Mouse (Mus musculus): ENCODE measurements around the gene Tspan5. TPM values are rescaled to one million over a fixed set of nuclear protein-coding genes. Genes with fewer than 3 reads are reported as not detected.

Tspan5 gene
- total and polyA plus RNA-seq, 3 experiments: 32.3 to 67.5 (median 47.3) TPM

- DNase-seq: no peak
Measured at GRCm38 (mm10) chr3:138876931-138877361, 135.0 kb downstream of the Tspan5 start.

DNA sequence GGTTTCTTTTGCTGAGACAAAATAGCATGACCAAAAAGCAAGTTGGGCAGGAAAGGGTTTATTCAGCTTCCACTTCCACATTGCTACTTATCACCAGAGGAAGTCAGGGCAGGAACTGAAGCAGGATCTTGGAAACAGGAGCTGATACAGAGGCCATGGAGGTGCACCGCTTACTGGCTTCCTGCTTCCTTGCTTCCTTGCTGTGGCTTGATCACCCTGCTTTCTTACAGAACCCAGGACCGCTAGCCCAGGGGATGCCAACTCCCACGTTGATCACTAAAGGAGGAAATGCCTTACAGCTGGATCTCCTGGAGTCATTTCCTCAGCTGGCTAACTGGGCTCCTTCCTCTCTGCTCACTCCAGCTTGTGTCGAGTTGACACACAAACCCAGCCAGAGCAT, 135.7 kb downstream of the Tspan5 start:
- no peak for DNase-seq

DNA sequence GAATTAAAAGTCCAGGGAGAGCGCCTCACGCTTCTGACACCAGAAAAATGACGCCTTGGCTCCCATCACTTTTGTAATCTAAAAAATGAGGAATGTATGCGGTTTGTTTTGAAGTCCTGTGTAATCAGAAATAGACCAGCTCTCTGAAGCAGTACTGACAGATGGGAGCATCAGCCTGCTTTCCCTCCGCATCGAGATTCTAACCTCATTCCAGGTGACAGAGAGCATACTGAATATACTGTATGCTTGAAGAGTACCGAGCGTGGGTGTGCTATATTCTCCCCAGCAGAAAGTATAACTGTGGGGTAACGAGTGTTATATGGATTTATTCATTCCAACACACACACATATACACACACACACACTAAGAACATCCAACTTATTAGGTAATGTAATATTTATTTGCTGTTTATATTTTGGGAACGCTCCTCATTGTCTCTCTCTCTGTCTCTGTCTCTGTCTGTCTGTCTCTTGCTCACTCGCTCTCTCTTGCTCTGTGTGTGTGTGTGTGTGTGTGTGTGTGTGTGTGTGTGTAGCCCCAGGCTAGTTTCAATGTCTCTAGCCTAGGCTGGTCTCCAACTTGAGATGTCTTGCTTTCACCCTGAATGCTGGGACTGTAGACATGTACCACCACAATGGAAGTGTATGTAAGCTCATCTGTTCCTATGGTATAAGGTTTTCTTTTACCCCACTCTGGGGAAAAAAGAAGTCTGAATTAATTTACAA, 139.2 kb downstream of the Tspan5 start:
- DNase-seq: no peak

DNA sequence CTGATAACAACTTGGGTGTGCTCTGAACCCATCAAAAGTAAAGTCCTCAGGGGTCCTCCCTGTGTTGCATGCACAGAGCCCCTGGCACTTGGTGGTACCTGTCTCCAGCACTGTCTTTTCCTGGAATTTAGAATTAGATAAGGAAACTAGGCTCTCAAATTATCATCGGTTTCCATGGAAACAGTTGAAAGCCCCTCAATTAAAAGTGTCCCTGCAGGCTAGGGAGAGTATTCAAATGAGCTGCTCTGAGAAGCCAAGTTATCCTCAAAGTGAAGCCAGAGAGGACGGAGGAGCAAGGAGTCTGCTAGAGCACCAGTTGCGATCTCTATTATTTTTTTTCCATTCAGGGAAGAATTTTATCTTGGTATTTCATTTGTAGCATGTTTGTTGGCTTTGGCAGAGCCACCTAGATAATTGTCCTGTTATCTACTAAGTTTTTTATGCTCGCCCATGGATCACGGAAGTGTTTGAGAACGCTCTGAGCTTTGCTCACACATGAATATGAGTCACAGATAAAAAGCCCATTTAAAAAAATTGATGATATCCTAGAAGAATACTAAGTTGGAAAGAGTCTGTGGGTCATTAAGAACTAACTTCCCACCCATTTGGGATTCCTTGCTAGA, 139.8 kb downstream of the Tspan5 start:
- DNase-seq: no peak

- no peak for DNase-seq
Measured at GRCm38 (mm10) chr3:138886121-138886520, 144.1 kb downstream of the Tspan5 start.

DNA sequence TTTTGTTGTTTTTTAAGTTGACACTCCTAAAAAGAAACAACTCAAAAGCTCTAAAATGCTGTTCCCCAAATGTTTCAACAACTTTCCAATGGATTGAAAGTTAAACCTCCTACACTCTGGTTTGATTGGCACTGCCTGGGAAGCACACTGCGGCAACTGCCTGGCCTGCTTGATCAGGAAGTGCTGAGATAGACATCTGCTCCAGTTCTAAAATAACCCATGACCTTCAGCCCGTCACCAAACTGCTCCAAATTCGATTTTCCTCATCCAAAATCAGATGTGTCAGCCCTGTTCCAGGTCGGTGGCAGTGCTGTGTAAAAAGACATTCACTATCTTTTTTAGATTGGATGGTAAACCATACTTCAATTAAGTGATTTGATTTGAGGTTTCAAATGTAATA, 147.2 kb downstream of the Tspan5 start:
- peak; percentile 48 for DNase-seq

GRCm38 (mm10) chr3:138889769-138890295, 147.8 kb downstream of the Tspan5 start:
- DNase-seq: no peak

DNA sequence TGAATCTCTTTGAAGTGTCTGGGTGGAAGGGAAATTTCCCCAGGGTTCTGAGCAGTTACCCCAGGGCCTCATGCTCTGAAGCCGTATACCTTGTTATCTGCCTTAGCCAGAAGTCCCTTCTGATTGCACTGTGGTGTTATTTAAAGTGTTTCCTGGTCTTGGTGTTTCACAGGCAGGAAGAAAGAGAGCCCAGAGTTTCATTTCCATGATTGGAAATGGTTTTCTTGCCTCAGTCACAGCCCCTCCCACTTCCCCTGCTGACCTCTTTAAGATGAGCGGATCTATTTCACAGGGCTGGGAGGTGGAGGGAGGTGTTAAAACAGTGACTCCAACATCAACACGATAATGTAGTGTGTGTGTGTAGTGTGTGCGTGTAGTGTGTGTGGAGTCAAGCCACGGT, 151.5 kb downstream of the Tspan5 start:
- no peak for DNase-seq

GRCm38 (mm10) chr3:138897500-138897899, 155.5 kb downstream of the Tspan5 start:
- no peak for DNase-seq

DNA sequence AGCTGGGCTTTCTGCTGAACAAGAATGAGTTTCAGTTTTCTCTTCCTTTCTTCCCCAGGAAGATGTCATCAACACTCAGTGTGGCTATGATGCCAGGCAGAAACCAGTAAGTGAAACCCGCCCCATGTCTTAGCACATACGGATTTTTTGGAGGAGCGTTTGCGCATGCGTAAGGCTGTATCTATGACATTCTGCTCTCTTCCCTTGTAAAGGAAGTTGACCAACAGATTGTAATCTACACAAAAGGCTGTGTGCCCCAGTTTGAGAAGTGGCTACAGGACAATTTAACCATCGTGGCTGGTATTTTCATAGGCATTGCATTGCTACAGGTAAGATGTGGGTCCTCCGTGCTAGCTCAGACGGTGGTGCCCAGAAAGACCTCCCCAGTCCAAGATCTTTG, 156.1 kb downstream of the Tspan5 start:
- no peak for DNase-seq

GRCm38 (mm10) chr3:138900571-138901141, 158.7 kb downstream of the Tspan5 start:
- DNase-seq: peak; percentile 84

GRCm38 (mm10) chr3:138905678-138906077, 163.7 kb downstream of the Tspan5 start:
- peak; percentile 19 for DNase-seq

GRCm38 (mm10) chr3:138906112-138906880, 164.3 kb downstream of the Tspan5 start:
- DNase-seq: peak; percentile 67

DNA sequence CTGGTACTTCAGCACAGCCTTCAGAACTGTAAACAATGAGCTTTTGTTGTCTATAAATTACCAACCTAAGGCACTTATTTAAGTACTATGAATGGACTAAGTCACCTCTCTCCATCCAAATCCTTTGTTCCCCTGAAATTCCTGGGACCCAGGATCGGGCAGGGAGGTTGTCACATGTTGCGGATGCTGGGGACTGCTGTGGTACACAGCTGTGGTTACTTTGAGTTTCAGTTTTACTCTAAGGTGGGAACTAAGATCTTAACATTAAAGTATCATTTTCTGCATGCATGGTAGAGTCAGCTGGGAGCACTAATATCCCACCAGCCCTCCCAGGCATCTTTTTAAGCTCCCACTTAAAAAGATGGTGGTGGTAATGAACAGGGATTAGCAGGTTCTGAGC, 167.3 kb downstream of the Tspan5 start:
- no peak for DNase-seq

- DNase-seq: no peak
Measured at GRCm38 (mm10) chr3:138912504-138912903, 170.5 kb downstream of the Tspan5 start.

DNA sequence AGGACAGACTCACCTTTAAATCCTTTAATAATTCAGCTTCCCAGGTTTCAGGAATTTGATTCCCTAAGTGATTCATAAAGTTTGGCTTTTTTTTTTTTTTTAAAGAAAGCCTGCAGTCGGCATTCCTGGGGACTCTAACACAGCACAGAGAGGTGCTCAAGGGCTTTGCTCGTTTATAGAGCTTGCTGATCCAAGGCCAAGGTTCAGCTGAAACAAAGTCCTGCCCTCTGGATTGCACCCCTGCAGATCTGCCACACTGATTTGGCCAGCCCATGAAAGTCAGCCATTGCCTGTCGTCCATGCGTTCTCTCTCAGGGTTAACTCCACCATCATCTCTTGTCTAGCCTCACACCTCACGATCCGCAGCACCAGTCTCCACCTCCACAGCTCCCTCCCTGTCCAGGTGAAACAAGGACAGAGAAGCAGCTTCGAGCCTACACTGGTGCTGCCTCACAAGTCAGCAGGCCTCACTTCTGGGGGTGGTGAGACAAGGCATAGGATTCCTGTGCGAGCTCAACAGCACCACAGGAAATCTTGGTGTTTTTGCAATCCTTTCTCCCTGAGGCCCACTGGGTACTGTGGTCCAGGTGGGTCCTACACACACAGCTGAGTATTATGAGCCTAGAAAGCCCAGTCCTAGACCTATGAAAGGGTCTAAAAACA, 172.8 kb downstream of the Tspan5 start:
- DNase-seq: peak; percentile 26

- no peak for DNase-seq
Measured at GRCm38 (mm10) chr3:138916591-138916990, 174.6 kb downstream of the Tspan5 start.

GRCm38 (mm10) chr3:138917016-138917415, 175.0 kb downstream of the Tspan5 start:
- DNase-seq: peak; percentile 19

DNA sequence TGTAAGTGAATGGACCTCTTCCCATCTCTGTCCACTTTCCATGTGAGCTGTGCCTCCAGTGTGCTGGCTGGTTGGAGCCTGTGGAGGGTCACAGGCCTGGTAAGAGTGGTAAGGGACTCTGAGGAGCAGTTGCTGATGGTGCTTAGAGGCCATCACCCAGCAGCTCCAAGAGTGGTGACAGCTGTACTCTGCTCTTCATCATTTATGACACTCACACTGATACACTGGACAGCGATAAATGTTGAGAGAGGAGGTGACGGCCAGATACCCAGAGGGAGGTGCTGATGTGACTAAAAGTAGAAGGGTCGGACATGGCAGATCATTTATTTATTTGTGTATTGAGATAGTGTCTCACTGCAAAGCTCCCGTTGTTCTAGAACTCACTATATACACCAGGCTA, 176.2 kb downstream of the Tspan5 start:
- no peak for DNase-seq

DNA sequence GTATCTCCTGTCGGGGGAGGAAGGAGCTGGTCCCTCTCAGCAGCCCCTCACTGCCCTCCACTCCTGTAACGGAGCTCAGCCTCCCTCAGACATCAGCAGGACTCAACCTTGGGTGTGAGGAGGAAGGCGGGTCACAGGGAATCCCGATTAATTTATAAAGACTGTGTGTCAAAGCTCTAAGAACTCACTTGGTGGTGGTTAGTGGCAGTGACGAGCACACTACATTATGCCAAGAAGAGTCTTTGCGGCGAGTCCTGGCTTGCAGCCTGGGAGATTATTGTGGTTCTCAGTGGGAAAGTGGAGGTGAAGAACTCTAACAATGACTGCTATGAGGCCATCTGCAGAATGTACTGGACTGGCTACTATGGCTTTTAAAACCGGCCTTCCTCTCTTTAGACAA, 184.2 kb downstream of the Tspan5 start:
- no peak for DNase-seq

- DNase-seq: no peak
Measured at GRCm38 (mm10) chr3:138927437-138927836, 185.4 kb downstream of the Tspan5 start.

DNA sequence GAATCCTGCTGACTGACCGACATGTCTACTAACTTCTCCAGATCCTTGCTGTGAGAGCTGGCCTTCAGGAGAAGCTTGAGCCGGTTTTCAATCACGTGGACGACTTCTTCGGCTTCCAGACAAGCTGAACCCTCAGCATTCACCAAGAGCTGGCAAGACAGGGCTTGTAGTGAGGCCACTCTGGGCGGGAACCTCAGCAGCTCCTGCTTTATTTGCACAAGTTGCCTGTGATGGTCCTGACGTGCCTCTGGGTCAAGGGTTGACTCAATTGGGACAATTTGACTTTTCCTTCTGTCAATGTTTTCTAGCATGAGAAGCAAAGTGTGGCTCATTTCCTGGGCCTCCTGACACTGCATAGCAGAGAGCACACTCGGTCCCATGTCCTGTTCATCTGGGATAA, 194.8 kb downstream of the Tspan5 start:
- no peak for DNase-seq

Measured in adrenal gland, adult 2 months (tissue).